Mouse (Mus musculus) cerebellum, adult 2 months (tissue): ENCODE measurements around the gene 4933415F23Rik. TPM values are rescaled to one million over a fixed set of nuclear protein-coding genes. Genes with fewer than 3 reads are reported as not detected.

Experiments
- DNase-seq, 2 experiments: peaks; one replicate each; pipeline ENCODE4 v3.0.0; 2021
- H3K27ac ChIP-seq: fragments of 200-500 bp; 2 replicates; pipeline ENCODE4 v1.5.1; 2012; ENCODE audit warnings: low read length, control low read depth, inconsistent platforms; ENCODE audit not compliant: insufficient read depth
- H3K27me3 ChIP-seq: fragments of 200-500 bp; 2 replicates; pipeline ENCODE4 v1.6.1; 2012; ENCODE audit warnings: inconsistent platforms, mild to moderate bottlenecking, low read length, moderate library complexity; ENCODE audit not compliant: control insufficient read depth, insufficient read depth
- H3K4me1 ChIP-seq: fragments of 200-500 bp; 2 replicates; pipeline ENCODE4 v1.6.1; 2011; ENCODE audit warnings: low read length; ENCODE audit not compliant: control insufficient read depth, insufficient read depth
- H3K4me3 ChIP-seq: fragments of 200-500 bp; replicated peaks from 2 replicates; pipeline ENCODE3; 2011; ENCODE audit warnings: mild to moderate bottlenecking, low read depth, low read length, control low read depth; ENCODE audit not compliant: insufficient read depth
- CTCF ChIP-seq: fragments of 200-500 bp; IDR thresholded peaks from 2 replicates; pipeline ENCODE4 v1.5.1; 2011; ENCODE audit warnings: low read depth, mild to moderate bottlenecking, control low read depth, low read length, moderate library complexity, borderline replicate concordance; ENCODE audit not compliant: insufficient read depth
- POLR2A ChIP-seq: fragments of 200-500 bp; IDR thresholded peaks from 2 replicates; pipeline ENCODE4 v1.6.1; 2011; ENCODE audit warnings: low read length, control low read depth, borderline replicate concordance; ENCODE audit not compliant: insufficient read depth
- WGBS: fragments of 180-500 bp; shearing (Covaris S2); methylation state at CpG from one replicate; pipeline ENCODE4 v1.1.7; 2018; 5-methylcytosine and 5-hydroxymethylcytosine counted together
- polyA plus RNA-seq: library from polyadenylated mRNA; depleted of rRNA; stranded (reverse); fragments of >200 nt; gene quantifications from 2 replicates; pipeline ENCODE4 v1.2.3, GENCODE M21; 2012

4933415F23Rik gene
- polyA plus RNA-seq, 1 experiment = not detected

- WGBS = 41% methylated on average over 14 of the region's 14 CpGs
- TF ChIP-seq CTCF (peak; percentile 71), POLR2A (no peak)
- peak; percentile 59 to 74 for DNase-seq
These were observed 40.3 kb downstream of the 4933415F23Rik start for GRCm38 (mm10) chr1:23061614-23062373.

GRCm38 (mm10) chr1:23060056-23060455 lies 42.0 kb downstream of the 4933415F23Rik start:
- peaks cover 12% of the 10 kb centered on the region; the same call in 1 of the 2 replicates for H3K4me1 ChIP-seq
- 50% methylated on average over 9 of the region's 9 CpGs for WGBS
- DNase-seq = peak in 1 of 2 experiments; percentile 69
- H3K27ac ChIP-seq = no peak overlapping the region
- no peaks in the 10 kb centered on the region for H3K27me3 ChIP-seq
- no peak overlapping the region for H3K4me3 ChIP-seq
- TF ChIP-seq CTCF (no peak), POLR2A (no peak)

More at GRCm38 (mm10) chr1:23061614-23062373, 40.3 kb downstream of the 4933415F23Rik start:
- Histone ChIP-seq H3K4me3 (no peak overlapping the region), H3K4me1 (peaks cover 9% of the 10 kb centered on the region; the same call in 1 of the 2 replicates), H3K27me3 (no peaks in the 10 kb centered on the region), H3K27ac (no peak overlapping the region)
